Mouse (Mus musculus): Measurements from ENCODE around the gene Ppp2r5a. TPM values are rescaled to one million over a fixed set of nuclear protein-coding genes. Genes with fewer than 3 reads are reported as not detected.

Ppp2r5a gene
- polyA plus RNA-seq, 1 experiment, result 145 TPM

- 90% methylated on average over 5 of the region's 5 CpGs for WGBS
- H3K36me3 ChIP-seq (ENCODE audit: control insufficient read depth, insufficient read depth, low read length), result no peaks in the 10 kb centered on the region
- TF ChIP-seq CTCF (IDR thresholded peaks at IDR 0.05; ENCODE audit: borderline replicate concordance, control insufficient read depth, extremely low read depth, insufficient read depth, low read length, poor library complexity), result no peak
- no peak overlapping the region for H3K27ac ChIP-seq (ENCODE audit: control insufficient read depth, insufficient read depth, low read length)
- H3K27me3 ChIP-seq (ENCODE audit: control insufficient read depth, insufficient read depth, low read length), result no peaks in the 10 kb centered on the region
- H3K4me1 ChIP-seq (replicated peaks; ENCODE audit: control insufficient read depth, insufficient read depth, low read length), result peaks cover 4% of the 10 kb centered on the region
- no peak overlapping the region for H3K4me3 ChIP-seq (ENCODE audit: control insufficient read depth, insufficient read depth, low read length)
- no peak for DNase-seq
These were observed 84.4 kb downstream of the Ppp2r5a start for GRCm38 (mm10) chr1:191318686-191319085.

- peak; percentile 83 for DNase-seq
These were observed 85.4 kb downstream of the Ppp2r5a start, which contains the start of gene Nenf for GRCm38 (mm10) chr1:191317591-191318196. Gene Nenf (minus strand): TSS chr1:191318194.

GRCm38 (mm10) chr1:191316818-191317217 is 86.3 kb downstream of the Ppp2r5a start:
- H3K4me3 ChIP-seq (ENCODE audit: control insufficient read depth, insufficient read depth, low read length), result no peak overlapping the region
- H3K36me3 ChIP-seq (ENCODE audit: control insufficient read depth, insufficient read depth, low read length), result no peaks in the 10 kb centered on the region
- H3K27me3 ChIP-seq (ENCODE audit: control insufficient read depth, insufficient read depth, low read length), result no peaks in the 10 kb centered on the region
- DNase-seq, result no peak
- WGBS, result 89% methylated on average over 8 of the region's 8 CpGs
- peaks cover 8% of the 10 kb centered on the region for H3K4me1 ChIP-seq (replicated peaks; ENCODE audit: control insufficient read depth, insufficient read depth, low read length)
- no peak for TF ChIP-seq POLR2A (IDR thresholded peaks at IDR 0.05; ENCODE audit: control insufficient read depth, extremely low read depth, insufficient read depth, low read length, poor library complexity)
- no peak for TF ChIP-seq CTCF (IDR thresholded peaks at IDR 0.05; ENCODE audit: borderline replicate concordance, control insufficient read depth, extremely low read depth, insufficient read depth, low read length, poor library complexity)
- no peak overlapping the region for H3K27ac ChIP-seq (ENCODE audit: control insufficient read depth, insufficient read depth, low read length)

More at GRCm38 (mm10) chr1:191317591-191318196, 85.4 kb downstream of the Ppp2r5a start, which contains the start of gene Nenf:
- H3K36me3 ChIP-seq (ENCODE audit: control insufficient read depth, insufficient read depth, low read length), result no peaks in the 10 kb centered on the region
- H3K27me3 ChIP-seq (ENCODE audit: control insufficient read depth, insufficient read depth, low read length), result no peaks in the 10 kb centered on the region
- peak within 1 kb of the TSS; percentile 61 for H3K4me3 ChIP-seq (ENCODE audit: control insufficient read depth, insufficient read depth, low read length)
- under 1% methylated on average over 54 of the region's 54 CpGs for WGBS
- H3K27ac ChIP-seq (ENCODE audit: control insufficient read depth, insufficient read depth, low read length), result no peak within 1 kb of the TSS
- H3K4me1 ChIP-seq (replicated peaks; ENCODE audit: control insufficient read depth, insufficient read depth, low read length), result peaks cover 8% of the 10 kb centered on the region
- peak; percentile 71; the same call in 1 of the 2 replicates for TF ChIP-seq POLR2A (IDR thresholded peaks at IDR 0.05; ENCODE audit: control insufficient read depth, extremely low read depth, insufficient read depth, low read length, poor library complexity)
- peak; percentile 80 for TF ChIP-seq CTCF (IDR thresholded peaks at IDR 0.05; ENCODE audit: borderline replicate concordance, control insufficient read depth, extremely low read depth, insufficient read depth, low read length, poor library complexity)

GRCm38 (mm10) chr1:191313926-191314325 is 89.1 kb downstream of the Ppp2r5a start:
- 88% methylated on average over 4 of the region's 4 CpGs for WGBS
- peaks cover 8% of the 10 kb centered on the region for H3K4me1 ChIP-seq (replicated peaks; ENCODE audit: control insufficient read depth, insufficient read depth, low read length)
- TF ChIP-seq CTCF (IDR thresholded peaks at IDR 0.05; ENCODE audit: borderline replicate concordance, control insufficient read depth, extremely low read depth, insufficient read depth, low read length, poor library complexity), result no peak
- TF ChIP-seq POLR2A (IDR thresholded peaks at IDR 0.05; ENCODE audit: control insufficient read depth, extremely low read depth, insufficient read depth, low read length, poor library complexity), result no peak

GRCm38 (mm10) chr1:191313158-191313557 is 89.9 kb downstream of the Ppp2r5a start:
- no peak for DNase-seq
- Histone ChIP-seq H3K4me1 (replicated peaks; ENCODE audit: control insufficient read depth, insufficient read depth, low read length) (peaks cover 8% of the 10 kb centered on the region), H3K27me3 (ENCODE audit: control insufficient read depth, insufficient read depth, low read length) (no peaks in the 10 kb centered on the region), H3K27ac (ENCODE audit: control insufficient read depth, insufficient read depth, low read length) (no peak overlapping the region), H3K4me3 (ENCODE audit: control insufficient read depth, insufficient read depth, low read length) (no peak overlapping the region), H3K36me3 (ENCODE audit: control insufficient read depth, insufficient read depth, low read length) (no peaks in the 10 kb centered on the region)
- TF ChIP-seq CTCF (IDR thresholded peaks at IDR 0.05; ENCODE audit: borderline replicate concordance, control insufficient read depth, extremely low read depth, insufficient read depth, low read length, poor library complexity) (no peak), POLR2A (IDR thresholded peaks at IDR 0.05; ENCODE audit: control insufficient read depth, extremely low read depth, insufficient read depth, low read length, poor library complexity) (no peak)
- whole genome bisulfite sequencing, result 59% methylated on average over 6 of the region's 6 CpGs

More at GRCm38 (mm10) chr1:191313926-191314325, 89.1 kb downstream of the Ppp2r5a start:
- H3K27ac ChIP-seq (ENCODE audit: control insufficient read depth, insufficient read depth, low read length), result no peak overlapping the region
- no peaks in the 10 kb centered on the region for H3K27me3 ChIP-seq (ENCODE audit: control insufficient read depth, insufficient read depth, low read length)
- no peak overlapping the region for H3K4me3 ChIP-seq (ENCODE audit: control insufficient read depth, insufficient read depth, low read length)
- H3K36me3 ChIP-seq (ENCODE audit: control insufficient read depth, insufficient read depth, low read length), result no peaks in the 10 kb centered on the region
- DNase-seq, result no peak

- H3K4me3 ChIP-seq (ENCODE audit: control insufficient read depth, insufficient read depth, low read length), result peak overlapping the region; percentile 69
- no peaks in the 10 kb centered on the region for H3K27me3 ChIP-seq (ENCODE audit: control insufficient read depth, insufficient read depth, low read length)
- no peaks in the 10 kb centered on the region for H3K36me3 ChIP-seq (ENCODE audit: control insufficient read depth, insufficient read depth, low read length)
- TF ChIP-seq POLR2A (IDR thresholded peaks at IDR 0.05; ENCODE audit: control insufficient read depth, extremely low read depth, insufficient read depth, low read length, poor library complexity), result no peak
- TF ChIP-seq CTCF (IDR thresholded peaks at IDR 0.05; ENCODE audit: borderline replicate concordance, control insufficient read depth, extremely low read depth, insufficient read depth, low read length, poor library complexity), result peak; percentile 90
- peaks cover 9% of the 10 kb centered on the region for H3K4me1 ChIP-seq (replicated peaks; ENCODE audit: control insufficient read depth, insufficient read depth, low read length)
- DNase-seq, result peak; percentile 85
- under 1% methylated on average over 14 of the region's 14 CpGs for WGBS
- H3K27ac ChIP-seq (ENCODE audit: control insufficient read depth, insufficient read depth, low read length), result no peak overlapping the region
These were observed 90.5 kb downstream of the Ppp2r5a start for GRCm38 (mm10) chr1:191312513-191312941.
